Mouse (Mus musculus) layer of hippocampus, adult 8-10 months (tissue): ENCODE results near the gene Tmem50a. TPM values are rescaled to one million over a fixed set of nuclear protein-coding genes. Genes with fewer than 3 reads are reported as not detected.
A peak's percentile ranks its signal among the peaks of the same experiment; 100 is the strongest.

Source experiments
- DNase-seq, 2 experiments: peaks; one replicate each; pipeline ENCODE4 v3.0.0; 2022; ENCODE audit warnings: low spot score in 2 of 2
- total RNA-seq, 4 experiments: library from RNA; stranded (reverse); gene quantifications; 2 replicates each; pipeline ENCODE4 v1.2.4; 2022

Tmem50a gene
- total RNA-seq, 4 experiments from 2014 or later = 113 to 123 (median 116) TPM

DNA sequence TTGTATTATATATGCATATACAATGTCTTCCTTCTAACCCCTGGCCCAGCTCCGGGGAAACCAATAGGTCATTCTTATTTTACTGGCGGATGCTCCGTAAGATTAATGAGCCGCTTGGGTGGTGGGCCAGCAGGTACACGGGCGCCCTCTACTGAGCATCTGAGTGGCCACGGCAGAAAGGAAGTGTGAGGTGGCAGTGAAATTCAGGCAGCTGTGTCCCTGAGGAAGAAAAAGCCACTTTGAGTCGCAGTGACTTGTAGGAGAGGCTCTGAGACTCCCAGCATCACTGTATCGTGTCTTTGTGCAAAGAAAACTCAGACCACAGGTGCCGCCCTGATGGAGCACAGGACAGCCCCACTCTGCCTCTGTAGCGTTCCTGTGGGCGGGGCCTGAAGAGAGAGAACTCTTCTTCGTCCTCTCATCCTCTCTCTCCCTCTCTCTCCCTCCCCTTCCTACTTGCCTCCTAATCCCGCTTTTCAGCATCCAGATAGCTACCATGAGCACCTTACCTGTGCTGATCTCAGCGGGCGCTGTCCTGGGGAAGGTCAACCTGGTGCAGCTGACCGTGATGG is 35.3 kb downstream of the Tmem50a start:
- DNase-seq = peak; percentile 28 to 63

DNA sequence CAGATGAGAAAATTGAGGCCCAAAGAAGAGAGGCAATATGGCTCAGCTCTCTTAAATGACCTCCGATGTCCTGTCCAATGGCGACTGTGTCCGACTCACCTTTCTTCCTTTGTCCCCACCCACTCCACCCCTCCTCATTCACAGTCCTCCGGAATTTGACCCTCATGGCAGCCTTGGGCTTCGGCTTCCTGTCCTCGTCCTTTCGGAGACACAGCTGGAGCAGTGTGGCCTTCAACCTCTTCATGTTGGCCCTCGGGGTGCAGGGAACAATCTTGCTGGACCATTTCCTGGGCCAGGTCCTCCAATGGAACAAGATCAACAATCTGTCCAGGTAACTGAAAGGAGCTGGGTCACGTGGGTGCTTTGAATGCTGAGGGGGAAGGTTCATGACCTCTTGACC is 38.7 kb downstream of the Tmem50a start:
- DNase-seq = no peak

DNA sequence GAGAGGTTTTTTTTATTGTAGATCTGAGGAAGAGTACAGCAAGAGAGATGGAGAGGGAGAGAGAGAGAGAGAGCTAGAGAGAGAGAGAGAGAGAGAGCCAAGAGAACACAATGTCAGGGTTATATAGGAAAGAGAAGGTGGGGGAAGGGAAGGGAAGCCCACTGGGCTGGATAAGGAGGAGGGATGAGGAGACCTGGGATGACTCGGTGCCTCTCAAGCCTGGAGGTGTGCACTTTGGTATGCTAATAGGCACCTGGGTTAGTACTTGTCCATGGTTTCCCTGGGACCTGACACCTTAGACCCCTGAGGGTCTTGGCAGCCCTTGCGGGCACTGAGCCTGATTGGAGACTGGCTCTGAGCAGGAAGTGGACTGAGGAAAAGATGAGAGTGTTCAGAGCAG is 42.9 kb downstream of the Tmem50a start:
- no peak for DNase-seq

DNA sequence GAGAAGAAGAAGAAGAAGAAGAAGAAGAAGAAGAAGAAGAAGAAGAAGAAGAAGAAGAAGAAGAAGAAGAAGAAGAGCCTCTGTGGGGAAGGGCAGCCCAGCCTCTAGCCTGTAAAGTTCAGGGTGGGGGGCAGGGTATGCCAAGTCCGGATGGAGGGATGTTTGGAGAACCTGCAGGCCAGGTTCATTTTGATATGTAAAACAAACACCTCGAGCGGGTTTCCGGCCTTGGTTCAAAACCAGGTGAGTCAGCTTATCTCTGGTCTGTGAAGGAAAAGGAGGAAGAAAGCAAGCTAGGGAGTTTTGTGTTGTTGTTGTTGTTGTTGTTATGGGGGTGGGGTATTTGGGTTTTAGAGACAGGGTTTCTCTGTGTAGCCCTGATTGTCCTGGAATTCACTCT is 43.3 kb downstream of the Tmem50a start:
- no peak for DNase-seq

DNA sequence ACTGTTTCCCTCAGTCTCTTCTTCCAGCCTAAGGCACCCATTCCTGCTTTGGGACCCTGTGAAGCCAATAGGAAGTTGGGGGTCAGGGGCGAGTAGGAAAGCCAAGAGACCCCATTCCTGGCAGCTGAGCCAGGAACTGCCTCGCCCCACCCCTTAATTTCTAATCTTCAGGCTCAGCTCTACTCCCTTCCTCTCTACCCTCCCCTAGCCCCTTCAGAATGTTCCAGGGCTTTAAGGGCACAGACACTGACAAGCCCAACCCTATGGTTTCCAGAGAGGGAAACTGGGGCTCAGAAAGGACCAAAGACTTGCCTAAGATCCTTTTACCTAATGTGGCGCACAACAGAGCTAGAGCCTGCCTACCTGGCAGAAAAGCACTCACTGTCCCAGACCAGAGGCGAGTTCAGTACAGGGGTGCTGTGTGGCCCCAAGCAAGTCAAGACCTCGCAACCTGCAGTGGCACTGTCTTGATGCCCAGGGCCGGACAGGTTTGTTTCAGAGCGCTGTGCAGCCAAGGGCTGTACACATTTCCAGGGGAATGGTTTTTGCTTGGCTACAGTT is 44.9 kb downstream of the Tmem50a start:
- no peak for DNase-seq

DNA sequence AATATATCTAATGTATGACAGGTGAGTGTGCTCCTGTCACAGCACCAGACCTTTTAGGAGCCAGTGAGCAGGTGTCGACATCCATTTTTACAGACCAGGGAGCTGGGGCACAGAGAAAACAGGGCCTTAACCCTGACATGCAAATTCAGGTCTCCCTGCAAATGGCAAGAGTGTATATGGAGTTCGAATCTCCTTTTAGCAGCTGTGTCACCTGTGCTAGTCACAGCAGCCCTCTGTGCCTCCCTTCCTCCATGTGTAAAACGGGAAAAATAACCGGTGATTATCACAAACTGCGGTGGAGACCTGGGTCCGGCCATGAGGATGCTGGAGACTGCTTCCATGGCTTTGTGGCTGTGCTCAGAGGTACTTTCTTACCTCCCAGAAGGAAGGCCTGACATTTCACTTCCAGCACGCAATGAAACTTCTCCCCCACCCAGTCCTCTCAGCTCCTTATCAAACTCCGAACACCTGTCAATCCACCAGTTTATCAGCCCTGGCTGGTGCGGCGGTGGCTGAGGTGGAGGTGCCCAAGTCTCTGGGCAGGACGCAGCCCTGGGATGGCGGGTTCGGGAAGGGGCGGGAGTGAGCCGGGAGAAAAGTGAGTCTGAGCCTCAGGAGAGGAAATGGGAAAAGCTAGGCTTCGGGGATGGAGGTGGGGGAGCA is 45.6 kb downstream of the Tmem50a start:
- DNase-seq = no peak

DNA sequence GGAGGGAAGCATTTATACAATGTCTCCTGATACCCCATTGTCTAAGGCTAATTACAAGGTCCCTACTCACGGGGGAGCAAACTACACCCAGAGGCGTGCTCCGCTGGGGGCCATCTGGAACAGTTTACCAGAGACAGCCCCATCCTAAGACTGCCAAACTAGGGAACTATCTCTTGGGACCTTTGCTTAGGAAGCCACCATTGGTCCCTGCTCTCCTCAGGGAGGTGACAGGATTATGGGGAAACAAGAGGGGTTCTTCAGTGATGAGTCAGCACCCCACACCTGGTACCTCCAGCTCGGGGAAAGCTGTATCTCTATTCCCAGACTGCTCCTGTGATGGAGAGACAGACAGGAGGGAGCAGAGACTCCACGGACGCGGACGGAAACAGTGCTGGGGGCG is 46.3 kb downstream of the Tmem50a start:
- no peak for DNase-seq

DNA sequence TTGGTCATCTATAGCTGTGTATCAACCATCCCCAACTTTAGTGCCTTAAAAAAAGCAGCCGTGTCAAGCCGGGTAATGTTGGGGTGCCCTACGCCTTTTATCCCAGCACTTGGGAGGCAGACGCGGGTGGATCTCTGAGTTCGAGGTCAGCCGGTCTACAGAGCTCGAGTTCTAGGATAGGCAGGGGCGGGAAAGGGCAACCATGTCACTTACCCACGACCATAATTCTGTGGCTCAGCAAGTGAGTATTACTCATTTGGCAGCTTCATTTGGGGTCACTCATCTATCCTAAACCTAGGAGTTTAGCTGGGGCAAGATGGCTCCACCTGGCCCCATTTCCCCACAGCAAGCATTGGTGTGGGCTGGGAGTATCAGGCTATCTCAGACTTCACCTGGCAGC is 46.8 kb downstream of the Tmem50a start:
- no peak for DNase-seq

DNA sequence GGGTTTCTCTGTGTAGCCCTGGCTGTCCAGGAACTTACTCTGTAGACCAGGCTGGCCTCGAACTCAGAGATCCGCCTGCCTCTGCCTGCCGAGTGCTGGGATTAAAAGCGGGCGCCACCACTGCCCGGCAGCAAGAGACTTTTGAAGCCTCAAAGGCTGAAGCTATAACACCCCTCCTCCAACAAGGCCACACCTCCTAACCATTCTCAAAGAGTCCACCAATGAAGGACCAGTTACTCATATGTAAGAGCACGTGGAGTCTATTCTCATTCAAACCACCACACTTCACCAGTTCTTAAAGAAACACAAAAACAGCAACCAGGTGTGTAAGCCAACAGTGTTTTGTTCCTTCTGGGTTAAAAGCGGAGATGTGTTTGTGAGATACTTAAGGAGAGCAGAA is 47.2 kb downstream of the Tmem50a start:
- DNase-seq = no peak

DNA sequence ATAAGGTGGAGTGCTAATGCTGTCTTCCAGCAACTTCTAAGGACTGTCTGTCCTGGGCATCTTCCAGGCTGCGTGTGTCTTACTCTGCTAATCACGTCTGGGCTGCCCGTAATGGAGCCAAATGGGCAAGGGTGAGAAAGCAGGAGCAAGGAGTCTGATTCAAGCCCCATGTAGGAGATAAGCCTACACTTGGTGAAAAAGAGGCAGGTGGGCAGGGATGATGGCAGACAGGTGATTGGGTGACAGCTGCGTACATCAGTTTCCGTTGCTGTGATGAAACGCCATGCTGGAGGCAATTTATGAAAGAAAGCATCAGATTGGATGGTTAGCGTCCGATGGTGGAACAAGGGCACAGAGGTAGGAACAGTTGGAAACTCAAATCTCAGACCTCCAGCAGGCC is 47.6 kb downstream of the Tmem50a start:
- no peak for DNase-seq

DNA sequence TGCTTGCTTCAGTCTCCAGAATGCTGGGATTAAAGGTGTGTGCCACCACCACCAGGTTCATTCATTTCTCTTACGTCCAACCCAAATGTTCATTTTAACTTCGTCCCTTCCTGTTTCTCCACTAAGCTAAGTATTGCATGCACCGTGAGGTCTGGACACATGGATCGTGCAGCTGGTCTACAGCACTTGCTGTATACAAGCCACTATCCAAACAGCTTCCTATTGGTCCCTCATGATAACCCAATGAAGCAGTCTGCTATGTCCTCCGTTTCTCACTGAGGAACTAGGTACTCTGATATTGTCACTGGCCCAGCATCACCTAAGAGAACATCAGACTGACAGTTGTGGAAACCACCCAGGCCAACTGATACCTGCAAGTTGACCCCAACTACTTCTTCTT is 49.0 kb downstream of the Tmem50a start:
- DNase-seq = no peak

DNA sequence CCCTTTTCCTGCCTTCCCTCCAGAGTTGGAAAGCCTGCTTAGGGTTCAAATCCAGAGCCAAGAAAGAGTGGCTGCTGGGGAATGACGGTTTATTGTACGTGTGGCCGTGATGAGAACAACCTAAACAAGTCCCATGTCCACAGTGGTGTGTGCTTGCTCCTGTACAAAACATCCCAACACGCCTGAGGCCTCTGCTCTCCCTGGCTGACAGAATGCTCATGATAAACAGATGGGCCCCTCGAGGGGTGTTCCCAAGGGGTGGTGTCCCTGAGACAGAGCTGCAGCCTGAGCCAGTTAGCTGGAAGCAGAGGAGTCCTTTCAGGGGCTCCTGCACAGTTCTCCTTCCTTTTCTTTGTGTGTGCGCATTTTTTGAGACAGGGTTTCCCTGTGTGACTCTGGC is 49.5 kb downstream of the Tmem50a start:
- no peak for DNase-seq

DNA sequence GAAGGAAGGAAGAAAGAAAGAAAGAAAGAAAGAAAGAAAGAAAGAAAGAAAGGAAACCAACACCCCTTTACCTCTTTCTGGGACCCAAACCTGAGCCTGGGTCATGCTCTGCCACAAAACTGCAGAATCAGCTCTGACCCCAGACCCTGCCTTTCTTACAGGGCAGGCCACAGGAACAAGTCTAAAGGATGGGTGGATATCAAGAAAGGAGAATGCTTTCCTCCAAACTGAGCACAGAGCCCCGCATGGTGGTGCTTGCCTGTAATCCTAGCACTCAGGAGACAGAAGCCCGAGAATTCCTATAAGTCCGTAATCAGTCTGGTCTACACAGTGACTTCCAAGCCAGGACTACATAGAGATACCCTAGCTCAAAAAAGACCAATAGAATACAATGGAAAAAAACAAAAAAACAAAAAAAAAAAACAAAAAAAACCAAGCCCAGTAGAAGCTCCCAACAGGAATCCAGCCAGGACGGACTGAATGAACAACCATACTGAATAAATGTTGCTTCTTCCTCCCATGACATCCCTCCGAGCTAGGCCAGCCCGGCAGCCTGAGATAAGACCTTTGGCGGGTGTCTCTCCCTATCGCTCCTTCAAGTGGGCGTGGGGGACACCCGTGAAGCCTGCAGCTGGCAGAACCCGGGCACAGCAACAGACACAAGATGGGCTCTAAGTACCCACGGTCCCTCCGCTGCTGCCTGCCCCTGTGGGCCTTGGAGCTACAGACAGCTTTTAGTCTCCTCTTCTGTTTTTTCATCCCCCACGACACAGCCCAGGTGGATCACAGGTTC is 50.7 kb downstream of the Tmem50a start, which contains the start of gene Rhd:
TSS of gene Rhd (plus strand) at position 600 of the 793 bp plus-strand sequence.
- DNase-seq = no peak

DNA sequence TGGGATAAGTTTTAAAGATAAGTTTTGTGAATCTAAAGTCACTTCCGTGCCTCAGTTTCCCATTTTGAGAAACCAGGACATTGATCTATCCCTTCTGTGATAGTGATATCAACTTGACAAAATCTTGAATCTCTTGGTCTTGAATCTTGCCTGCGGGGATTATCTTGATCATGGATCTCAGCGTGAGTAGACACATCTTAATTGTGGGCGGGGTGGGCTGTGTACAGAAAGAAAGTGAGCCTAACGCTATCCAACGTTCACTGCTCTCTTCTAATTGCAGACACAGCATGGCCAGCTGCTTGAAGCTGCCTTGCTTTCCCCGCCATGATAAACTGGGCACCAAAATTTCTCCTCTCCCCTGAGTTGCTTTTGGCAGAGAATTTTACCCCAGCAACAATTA is 51.8 kb downstream of the Tmem50a start:
- DNase-seq = no peak

DNA sequence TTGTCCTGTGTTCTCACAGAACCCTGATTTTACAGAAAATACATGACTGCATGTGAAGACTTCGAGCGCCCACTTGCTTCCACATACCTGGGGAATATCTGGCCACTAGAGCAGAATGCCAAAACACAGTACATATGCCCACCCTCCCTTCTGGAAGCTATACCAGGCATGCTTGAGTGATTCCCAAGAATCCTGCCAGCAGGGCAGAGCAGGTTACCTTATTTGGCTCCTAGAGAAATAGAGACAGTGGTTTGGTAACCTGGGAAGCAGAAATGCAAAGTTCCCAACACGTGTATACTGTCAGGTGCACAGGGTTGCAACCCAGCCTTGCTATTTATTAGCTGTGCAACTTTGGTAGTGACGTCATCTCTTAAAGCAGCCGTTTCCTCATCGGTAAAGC is 52.9 kb downstream of the Tmem50a start:
- no peak for DNase-seq

DNA sequence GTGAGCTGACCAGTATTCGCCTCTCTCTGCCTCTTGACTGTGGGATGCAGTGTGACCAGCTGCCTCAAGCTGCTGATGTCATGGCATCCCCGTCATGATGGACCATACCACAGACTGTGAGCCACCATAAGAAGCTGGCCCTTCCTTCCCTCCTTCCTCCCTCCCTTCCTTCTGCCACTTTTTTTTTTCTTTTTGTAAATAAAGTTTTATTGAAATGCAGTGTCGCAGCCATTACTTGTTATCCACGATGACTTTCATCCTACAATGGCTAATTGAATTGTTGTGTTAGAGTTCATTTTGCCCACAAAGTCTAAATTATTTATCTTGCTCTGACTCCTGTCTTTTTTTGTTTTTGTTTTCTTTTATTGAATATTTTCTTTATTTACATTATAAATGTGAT is 56.3 kb downstream of the Tmem50a start:
- DNase-seq = no peak

DNA sequence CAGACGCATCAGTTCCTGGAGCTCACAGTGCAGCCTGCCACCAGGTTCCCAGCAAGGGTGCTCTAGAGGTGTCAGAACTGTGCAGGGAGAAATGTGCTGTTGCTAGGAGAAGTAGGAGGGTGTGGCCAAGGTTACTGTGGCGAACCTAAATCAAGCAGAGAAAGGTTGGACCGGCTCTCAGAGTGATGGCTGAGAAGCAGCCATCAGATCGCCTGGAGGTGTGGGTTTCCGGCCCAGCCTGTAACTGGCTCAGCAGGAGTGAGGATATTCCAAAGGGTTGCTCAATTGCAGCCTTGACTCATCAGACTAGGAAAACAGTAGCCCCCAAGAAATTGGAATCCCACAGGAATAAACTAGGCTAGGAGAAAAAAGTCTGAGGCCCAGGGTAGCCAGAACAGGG is 58.3 kb downstream of the Tmem50a start:
- DNase-seq = no peak

DNA sequence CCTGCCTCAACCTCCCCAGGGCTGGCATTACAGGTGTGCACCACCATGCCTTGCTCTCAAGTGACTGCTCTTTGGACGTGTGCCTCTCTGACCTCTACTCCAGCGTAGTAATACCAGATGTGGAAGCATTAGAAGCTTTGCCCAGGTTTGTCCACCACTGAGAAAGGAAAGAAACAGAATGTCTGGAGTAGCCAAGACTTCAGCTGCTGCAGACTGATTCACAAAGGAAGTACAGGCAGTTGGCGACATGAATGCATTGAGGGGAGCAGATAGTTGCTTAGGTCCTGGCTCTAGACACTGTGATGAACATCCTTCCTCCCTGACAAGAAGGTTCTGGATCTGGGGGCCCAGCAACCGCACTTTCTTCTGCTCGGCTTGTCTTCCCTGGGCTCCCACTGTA is 58.8 kb downstream of the Tmem50a start:
- no peak for DNase-seq

DNA sequence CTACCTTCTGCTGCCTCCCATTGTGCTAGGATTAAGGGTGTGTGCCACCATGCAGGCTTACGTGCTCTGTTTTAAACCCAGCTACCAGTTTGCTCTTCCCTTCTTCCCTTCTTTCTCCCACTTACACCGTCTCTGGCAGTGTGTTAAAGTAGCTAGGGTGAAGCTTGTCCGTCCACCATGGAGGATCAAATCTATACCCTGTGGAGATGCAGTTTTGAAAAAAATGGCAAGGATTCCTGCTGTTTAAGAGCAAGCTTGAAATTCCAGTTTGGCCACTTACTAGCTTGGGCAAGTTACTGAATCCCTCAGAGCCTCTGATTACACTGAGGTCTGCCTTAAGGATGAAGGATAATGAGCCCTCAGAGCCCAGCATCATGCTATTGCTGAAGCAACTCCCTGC is 59.5 kb downstream of the Tmem50a start:
- no peak for DNase-seq

DNA sequence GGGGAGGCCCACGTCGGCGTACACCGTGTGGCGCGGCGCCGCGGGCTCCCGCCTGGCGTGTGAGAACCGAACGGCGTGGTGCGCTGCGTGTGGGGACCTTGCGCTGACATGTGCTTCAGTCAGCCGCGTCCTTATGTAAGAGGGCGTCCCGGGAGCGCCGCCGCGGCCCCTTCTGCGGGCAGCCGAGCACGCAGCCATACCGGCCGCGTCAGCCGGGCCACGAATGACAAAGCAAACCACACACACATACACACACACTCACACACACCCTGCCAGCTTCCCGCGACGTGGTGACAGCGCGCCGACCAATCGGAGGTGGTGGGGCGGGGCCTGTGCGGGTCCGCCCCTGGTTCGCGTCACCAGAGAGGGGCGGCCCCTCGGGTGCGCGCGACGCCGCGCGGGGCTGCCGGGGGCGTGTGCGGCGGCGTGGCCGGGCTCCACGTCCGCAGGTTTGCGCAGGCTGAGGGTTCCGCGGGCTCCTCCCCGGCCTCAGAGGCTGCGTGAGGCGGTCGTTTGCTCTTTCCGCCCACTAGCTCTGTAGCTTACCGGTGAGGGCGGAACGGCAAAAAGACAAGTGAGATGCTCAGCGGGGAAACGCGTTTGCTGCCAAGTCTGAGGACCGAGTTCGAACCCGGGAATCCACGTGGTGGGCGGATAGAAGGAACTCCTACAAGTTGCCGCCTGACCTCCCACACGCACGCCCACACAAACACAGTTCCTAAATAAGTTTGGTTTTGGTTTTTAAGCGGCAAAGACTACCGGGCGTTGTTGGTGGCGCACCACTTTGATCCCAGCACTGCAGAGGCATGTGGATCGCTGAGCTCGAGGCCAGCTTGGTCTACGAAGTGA is 61.0 kb downstream of the Tmem50a start:
- peak; percentile 93 to 95 for DNase-seq

DNA sequence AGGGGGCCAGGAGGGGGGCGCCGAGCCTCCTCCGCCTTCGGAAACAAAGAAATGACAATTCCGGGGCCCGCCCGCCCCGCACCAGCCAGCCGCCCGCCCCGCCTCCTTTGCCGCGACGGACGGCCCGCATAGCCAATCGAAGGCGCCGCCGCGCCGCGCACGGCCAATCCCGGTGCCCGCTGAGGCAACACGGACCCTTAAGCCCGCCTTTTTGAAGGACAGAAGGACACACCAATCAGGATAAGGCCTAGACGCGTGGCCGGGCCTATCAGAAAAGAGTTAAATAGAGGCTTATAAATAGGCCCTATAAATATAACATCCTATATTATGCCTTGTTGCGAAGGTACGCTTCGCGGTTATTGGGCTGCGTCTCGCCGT is 61.6 kb downstream of the Tmem50a start, which contains the start of gene Maco1:
TSS of gene Maco1 (minus strand) at position 87 of the 378 bp plus-strand sequence.
- DNase-seq = peak; percentile 99 to 100
